Mouse (Mus musculus): ENCODE measurements around the gene Dazl. TPM values are rescaled to one million over a fixed set of nuclear protein-coding genes. Genes with fewer than 3 reads are reported as not detected.

Gene Dazl
- polyA plus RNA-seq (2012; rRNA removed): 0.03 and 0.05 TPM in 2 replicates

DNA sequence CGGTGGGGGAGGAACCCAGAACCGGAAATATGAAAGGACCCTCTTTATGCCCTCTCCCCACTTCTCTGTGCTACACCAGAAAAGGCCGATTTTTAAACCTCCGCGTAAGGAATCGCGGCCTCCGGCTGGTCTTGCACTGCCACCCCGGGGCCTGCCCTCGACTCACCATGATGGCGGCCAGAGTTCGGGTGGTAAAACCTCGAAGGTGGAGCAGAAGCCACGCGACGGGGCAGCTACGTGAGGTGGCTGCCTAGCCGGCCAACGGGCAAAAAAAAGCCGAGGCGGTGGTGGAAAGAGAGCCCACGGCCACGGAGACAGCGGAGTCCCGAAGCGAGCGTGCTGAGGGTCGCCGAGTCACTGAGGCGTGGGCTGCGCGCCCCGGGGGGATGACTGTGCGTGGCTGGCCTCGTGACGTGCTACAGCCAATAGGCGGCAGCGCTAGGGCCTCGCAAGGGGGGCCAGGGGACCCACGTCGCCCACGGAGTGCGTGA, at the start of gene Dazl:
Gene Dazl (minus strand): TSS at position 396 of the 491 bp plus-strand sequence.

Other genes with a start within 250 kb of the Dazl start
- gene Rftn1, start 103.0 kb downstream of the Dazl start, polyA plus RNA-seq (2012; rRNA removed): 2.8 and 3.0 TPM in 2 replicates
- gene Plcl2, start 215.8 kb upstream of the Dazl start, polyA plus RNA-seq (2012; rRNA removed): 2.9 and 3.0 TPM in 2 replicates

All from liver, embryonic 18 days (tissue).